Mouse (Mus musculus): ENCODE results near the gene Vmn1r233.

DNA sequence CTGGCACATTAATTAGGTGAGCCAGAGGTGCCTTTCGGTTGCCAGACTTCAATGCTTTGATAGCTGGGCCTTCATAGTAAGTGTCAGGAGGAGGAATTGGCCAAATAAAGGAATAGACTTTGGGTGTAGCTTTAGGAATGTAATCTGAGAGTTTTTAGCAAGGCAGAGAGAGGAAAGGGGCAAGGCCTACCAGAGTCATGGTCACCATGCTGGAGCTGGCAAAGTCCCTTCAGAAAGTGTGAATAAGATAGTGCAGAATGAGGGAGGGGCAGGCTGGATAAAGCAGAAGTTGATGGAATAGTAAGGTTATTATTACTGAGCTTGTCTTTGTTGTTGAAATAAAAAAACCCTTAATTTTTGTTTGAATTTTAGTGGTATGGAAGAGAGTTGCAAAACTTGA lies 13.5 kb upstream of the Vmn1r233 start:
- TF ChIP-seq CTCF (IDR thresholded peaks at IDR 0.05; ENCODE audit: low read depth, low read length) (no peak), POLR2A (IDR thresholded peaks at IDR 0.05; ENCODE audit: extremely low read depth, insufficient read depth, low read length) (no peak)

Data from liver, adult 2 months (tissue).